Mouse (Mus musculus): ENCODE results near the gene Dnmt3b. TPM values are rescaled to one million over a fixed set of nuclear protein-coding genes. Genes with fewer than 3 reads are reported as not detected.
A peak's percentile ranks its signal among the peaks of the same experiment; 100 is the strongest.

Gene Dnmt3b
- polyA plus RNA-seq, 1 experiment = 0.98 TPM

DNA sequence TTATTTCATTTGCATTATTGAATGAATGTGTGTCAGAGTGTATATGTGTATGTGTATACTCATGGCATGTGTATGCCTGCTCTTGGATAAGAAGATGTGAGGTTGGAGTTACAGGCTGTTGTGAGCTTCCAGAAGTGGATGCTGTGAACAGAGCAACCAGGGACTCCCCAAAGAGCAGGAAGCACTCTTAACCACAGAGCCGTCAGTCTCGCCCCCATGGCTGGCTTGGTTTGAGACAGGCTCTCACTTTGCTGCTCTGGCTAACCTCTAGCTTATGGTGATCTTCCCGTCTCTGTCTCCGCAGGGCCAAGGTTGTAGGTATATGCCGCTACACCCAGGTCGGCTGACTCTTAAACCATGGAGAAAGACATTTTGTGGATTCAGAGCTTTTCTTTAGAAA lies 30.8 kb upstream of the Dnmt3b start:
- H3K4me1 ChIP-seq (ENCODE audit: control insufficient read depth, insufficient read depth, insufficient read length, low read length) = no peaks in the 10 kb centered on the region
- H3K36me3 ChIP-seq (ENCODE audit: control insufficient read depth, insufficient read depth, low read length) = peaks cover 58% of the 10 kb centered on the region
- WGBS = 86% methylated on average over 6 of the region's 6 CpGs
- H3K4me3 ChIP-seq (ENCODE audit: low read depth, low read length) = no peak overlapping the region
- no peak overlapping the region for H3K27ac ChIP-seq (ENCODE audit: insufficient read depth, low read depth, low read length)
- no peak for TF ChIP-seq POLR2A (IDR thresholded peaks at IDR 0.05; ENCODE audit: low read depth, low read length)
- no peak for TF ChIP-seq CTCF (IDR thresholded peaks at IDR 0.05; ENCODE audit: extremely low read depth, insufficient read length, insufficient replicate concordance, low read depth, low read length)
- no peaks in the 10 kb centered on the region for H3K27me3 ChIP-seq (ENCODE audit: control insufficient read depth, insufficient read depth, low read length)

DNA sequence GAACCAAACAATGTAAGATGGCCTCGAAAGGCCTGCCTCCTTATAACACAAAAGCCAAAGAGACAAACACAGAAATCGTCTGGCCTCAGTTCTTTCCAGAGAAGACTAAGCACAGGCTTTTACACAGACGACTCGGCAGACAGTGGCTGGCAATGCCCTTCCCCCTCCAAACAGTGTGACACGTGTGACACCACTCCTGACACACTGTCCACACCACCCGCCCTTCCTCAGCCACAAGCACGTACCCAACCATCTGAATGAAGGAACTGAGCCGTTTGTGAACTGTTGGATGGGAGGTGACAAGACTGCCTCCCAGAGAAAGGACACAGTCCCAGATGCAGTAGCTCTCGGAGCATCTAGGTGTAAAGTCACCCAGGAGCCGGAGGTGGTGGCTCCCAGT lies 30.4 kb upstream of the Dnmt3b start:
- H3K4me1 ChIP-seq (ENCODE audit: control insufficient read depth, insufficient read depth, insufficient read length, low read length) = no peaks in the 10 kb centered on the region
- H3K4me3 ChIP-seq (ENCODE audit: low read depth, low read length) = no peak overlapping the region
- TF ChIP-seq POLR2A (IDR thresholded peaks at IDR 0.05; ENCODE audit: low read depth, low read length) (no peak), CTCF (IDR thresholded peaks at IDR 0.05; ENCODE audit: extremely low read depth, insufficient read length, insufficient replicate concordance, low read depth, low read length) (no peak)
- WGBS = 81% methylated on average over 10 of the region's 10 CpGs
- no peak overlapping the region for H3K27ac ChIP-seq (ENCODE audit: insufficient read depth, low read depth, low read length)
- no peaks in the 10 kb centered on the region for H3K27me3 ChIP-seq (ENCODE audit: control insufficient read depth, insufficient read depth, low read length)
- H3K36me3 ChIP-seq (ENCODE audit: control insufficient read depth, insufficient read depth, low read length) = peaks cover 62% of the 10 kb centered on the region

DNA sequence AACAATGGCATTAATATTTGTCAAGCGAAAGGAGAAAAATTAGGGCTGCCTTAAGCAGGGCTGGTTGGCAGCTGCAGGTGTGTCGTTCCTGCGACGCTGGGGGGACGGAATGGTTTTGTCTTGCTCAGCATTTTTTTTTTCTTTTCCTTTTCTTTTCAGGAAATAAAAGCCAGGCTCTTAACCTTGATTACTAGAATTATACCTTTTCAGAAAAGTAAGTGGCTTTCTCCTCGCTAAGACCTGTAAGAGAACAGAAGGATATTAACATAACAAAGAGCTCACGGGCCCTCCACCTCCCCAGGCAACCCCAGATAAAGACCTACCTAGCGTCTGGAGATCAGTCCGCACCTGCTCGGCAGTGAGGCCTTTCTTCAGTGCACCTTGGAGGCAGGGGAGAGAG lies 26.8 kb upstream of the Dnmt3b start:
- Histone ChIP-seq H3K36me3 (ENCODE audit: control insufficient read depth, insufficient read depth, low read length) (peaks cover 77% of the 10 kb centered on the region), H3K4me1 (ENCODE audit: control insufficient read depth, insufficient read depth, insufficient read length, low read length) (no peaks in the 10 kb centered on the region), H3K27ac (ENCODE audit: insufficient read depth, low read depth, low read length) (no peak overlapping the region), H3K4me3 (ENCODE audit: low read depth, low read length) (no peak overlapping the region), H3K27me3 (ENCODE audit: control insufficient read depth, insufficient read depth, low read length) (no peaks in the 10 kb centered on the region)
- TF ChIP-seq POLR2A (IDR thresholded peaks at IDR 0.05; ENCODE audit: low read depth, low read length) = no peak
- no peak for TF ChIP-seq CTCF (IDR thresholded peaks at IDR 0.05; ENCODE audit: extremely low read depth, insufficient read length, insufficient replicate concordance, low read depth, low read length)
- WGBS = 84% methylated on average over 10 of the region's 10 CpGs

DNA sequence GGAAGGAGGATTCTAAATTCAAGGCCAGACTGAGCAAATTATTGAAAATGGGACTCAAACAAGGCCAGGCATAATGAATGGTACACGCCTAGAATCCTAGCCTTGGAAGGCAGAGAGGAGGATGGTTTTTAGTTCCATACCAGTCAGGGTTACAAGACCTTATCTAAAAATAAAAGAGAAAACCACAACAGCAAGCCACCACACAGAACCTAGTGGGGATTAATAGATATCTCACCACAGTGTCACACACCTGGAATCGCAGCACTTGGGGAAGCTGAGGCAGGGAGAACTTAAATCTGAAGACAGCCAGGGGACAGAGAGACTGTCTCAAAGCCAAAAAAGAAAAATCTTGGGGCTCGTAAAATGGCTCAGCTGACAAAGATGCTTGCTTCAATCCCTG lies 18.3 kb upstream of the Dnmt3b start:
- 0 out of 2 replicates have a peak, but pooled peaks cover 2% of the 10 kb centered on the region for H3K4me1 ChIP-seq (ENCODE audit: control insufficient read depth, insufficient read depth, insufficient read length, low read length)
- no peak overlapping the region for H3K27ac ChIP-seq (ENCODE audit: insufficient read depth, low read depth, low read length)
- no peak overlapping the region for H3K4me3 ChIP-seq (ENCODE audit: low read depth, low read length)
- peaks cover 26% of the 10 kb centered on the region for H3K36me3 ChIP-seq (ENCODE audit: control insufficient read depth, insufficient read depth, low read length)
- TF ChIP-seq POLR2A (IDR thresholded peaks at IDR 0.05; ENCODE audit: low read depth, low read length) = no peak
- TF ChIP-seq CTCF (IDR thresholded peaks at IDR 0.05; ENCODE audit: extremely low read depth, insufficient read length, insufficient replicate concordance, low read depth, low read length) = no peak
- no peaks in the 10 kb centered on the region for H3K27me3 ChIP-seq (ENCODE audit: control insufficient read depth, insufficient read depth, low read length)
- WGBS = 87% methylated on average over 3 of the region's 3 CpGs

DNA sequence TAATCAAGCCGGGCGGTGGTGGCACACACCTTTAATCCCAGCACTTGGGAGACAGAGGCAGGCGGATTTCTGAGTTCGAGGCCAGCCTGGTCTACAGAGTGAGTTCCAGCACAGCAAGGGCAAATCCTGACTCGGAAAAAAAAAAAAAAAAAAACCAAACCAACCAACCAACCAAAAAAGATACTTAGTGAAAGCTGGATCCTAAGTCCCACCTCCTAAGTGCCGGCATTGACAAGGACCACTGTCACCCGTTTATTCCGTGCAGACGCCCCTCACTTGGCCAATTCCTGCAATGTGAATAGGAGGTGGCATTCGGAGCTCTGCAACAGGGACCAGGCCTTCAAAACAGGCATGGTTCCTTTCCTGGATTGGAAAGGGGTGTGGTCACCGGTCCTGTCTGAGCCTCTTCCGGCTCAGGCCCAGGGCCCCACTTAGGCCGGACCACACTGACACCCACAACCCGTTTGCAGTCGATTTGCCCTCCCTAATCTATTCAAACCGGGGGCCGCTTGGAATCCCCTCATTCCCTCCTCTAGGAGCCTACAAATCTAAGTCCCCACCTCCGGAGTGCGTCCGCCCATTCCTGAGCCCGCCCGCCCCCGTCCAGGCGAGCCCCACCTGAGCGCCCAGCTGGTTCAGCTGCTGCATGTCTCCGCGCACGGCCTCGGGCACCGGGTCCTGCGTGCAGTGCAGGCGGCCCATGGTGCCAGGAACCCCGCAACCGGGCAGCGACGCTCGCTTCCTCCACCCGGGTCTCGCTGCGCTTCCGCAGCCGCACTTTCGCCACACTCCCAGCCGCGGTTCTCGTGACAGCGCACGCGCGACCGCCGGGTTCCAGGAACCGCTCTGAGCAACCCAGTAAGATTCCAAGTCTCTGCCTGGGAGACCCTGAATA lies 17.0 kb upstream of the Dnmt3b start, which contains the start of gene Commd7:
Commd7 (minus strand) TSS at position 806 of the 895 bp plus-strand sequence.
- Histone ChIP-seq H3K27me3 (ENCODE audit: control insufficient read depth, insufficient read depth, low read length) (no peaks in the 10 kb centered on the region), H3K27ac (ENCODE audit: insufficient read depth, low read depth, low read length) (peak within 1 kb of the TSS; percentile 18), H3K36me3 (ENCODE audit: control insufficient read depth, insufficient read depth, low read length) (peaks cover 16% of the 10 kb centered on the region), H3K4me1 (ENCODE audit: control insufficient read depth, insufficient read depth, insufficient read length, low read length) (0 out of 2 replicates have a peak, but pooled peaks cover 2% of the 10 kb centered on the region), H3K4me3 (ENCODE audit: low read depth, low read length) (peak within 1 kb of the TSS; percentile 81)
- 3% methylated on average over 53 of the region's 53 CpGs for WGBS
- TF ChIP-seq POLR2A (IDR thresholded peaks at IDR 0.05; ENCODE audit: low read depth, low read length) (peak; percentile 58), CTCF (IDR thresholded peaks at IDR 0.05; ENCODE audit: extremely low read depth, insufficient read length, insufficient replicate concordance, low read depth, low read length) (no peak)

DNA sequence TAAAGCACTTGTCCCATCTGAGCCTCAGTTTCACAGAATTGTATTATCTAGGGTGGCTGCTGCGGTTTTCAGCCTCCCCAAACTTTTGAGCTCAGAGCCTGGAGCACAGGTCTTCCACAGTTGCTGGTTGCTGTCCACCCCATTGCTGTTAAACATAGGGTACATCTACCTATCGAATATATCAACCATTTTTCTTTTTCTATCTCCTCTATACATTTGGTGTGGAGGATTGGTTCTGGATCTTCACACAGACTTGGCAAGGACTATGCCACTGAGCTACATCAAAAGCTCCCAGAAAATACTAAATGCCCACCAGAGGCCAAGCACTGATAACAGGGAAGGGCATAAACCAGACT lies 16.4 kb upstream of the Dnmt3b start:
- TF ChIP-seq POLR2A (IDR thresholded peaks at IDR 0.05; ENCODE audit: low read depth, low read length) = no peak
- no peak for TF ChIP-seq CTCF (IDR thresholded peaks at IDR 0.05; ENCODE audit: extremely low read depth, insufficient read length, insufficient replicate concordance, low read depth, low read length)
- H3K36me3 ChIP-seq (ENCODE audit: control insufficient read depth, insufficient read depth, low read length) = peaks cover 11% of the 10 kb centered on the region
- H3K27ac ChIP-seq (ENCODE audit: insufficient read depth, low read depth, low read length) = peak overlapping the region; percentile 10; the same call in 1 of the 2 replicates
- no peaks in the 10 kb centered on the region for H3K27me3 ChIP-seq (ENCODE audit: control insufficient read depth, insufficient read depth, low read length)
- WGBS = 7% methylated on average over 2 of the region's 2 CpGs
- peak overlapping the region; percentile 81 for H3K4me3 ChIP-seq (ENCODE audit: low read depth, low read length)
- H3K4me1 ChIP-seq (ENCODE audit: control insufficient read depth, insufficient read depth, insufficient read length, low read length) = 0 out of 2 replicates have a peak, but pooled peaks cover 2% of the 10 kb centered on the region

DNA sequence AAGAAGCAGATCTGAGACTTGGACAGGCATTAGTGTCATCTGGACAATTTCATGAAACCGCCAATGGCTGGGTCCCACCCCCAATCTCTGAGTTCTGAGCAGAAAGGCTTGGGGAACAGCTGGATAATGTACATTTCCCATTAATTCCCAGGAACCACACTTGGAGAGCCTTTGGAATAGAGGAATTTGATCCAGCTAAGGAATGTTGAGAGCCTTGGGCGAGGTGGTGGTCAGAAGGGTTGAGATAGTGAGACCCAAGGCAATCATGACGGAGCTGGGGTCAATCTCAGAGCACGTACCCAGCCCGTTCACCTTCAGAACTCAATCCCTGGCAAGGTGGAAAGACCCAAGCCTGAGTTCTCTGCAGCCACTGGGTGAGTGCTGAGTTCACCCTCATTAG lies 16.0 kb upstream of the Dnmt3b start:
- Histone ChIP-seq H3K27me3 (ENCODE audit: control insufficient read depth, insufficient read depth, low read length) (no peaks in the 10 kb centered on the region), H3K4me1 (ENCODE audit: control insufficient read depth, insufficient read depth, insufficient read length, low read length) (0 out of 2 replicates have a peak, but pooled peaks cover 2% of the 10 kb centered on the region), H3K27ac (ENCODE audit: insufficient read depth, low read depth, low read length) (no peak overlapping the region), H3K4me3 (ENCODE audit: low read depth, low read length) (no peak overlapping the region), H3K36me3 (ENCODE audit: control insufficient read depth, insufficient read depth, low read length) (peaks cover 10% of the 10 kb centered on the region)
- 78% methylated on average over 5 of the region's 5 CpGs for WGBS
- TF ChIP-seq CTCF (IDR thresholded peaks at IDR 0.05; ENCODE audit: extremely low read depth, insufficient read length, insufficient replicate concordance, low read depth, low read length) (no peak), POLR2A (IDR thresholded peaks at IDR 0.05; ENCODE audit: low read depth, low read length) (no peak)

Data from small intestine, adult 2 months (tissue).